Mouse (Mus musculus) large intestine, adult 2 months (tissue): ENCODE data around the gene Vmn1r172. TPM values are rescaled to one million over a fixed set of nuclear protein-coding genes. Genes with fewer than 3 reads are reported as not detected.
"Not testable (repeated sequence)": the region's sequence is repeated elsewhere in the genome, so short reads cannot be mapped to it uniquely, and the experiment has no call there.

Experiments used
- DNase-seq: peaks from one replicate; pipeline ENCODE4 v3.0.0-alpha.2; 2012; ENCODE audit warnings: low read depth, low spot score
- WGBS: fragments of 180-500 bp; shearing (Covaris S2); methylation state at CpG from one replicate; pipeline ENCODE4 v1.1.7; 2018; 5-methylcytosine and 5-hydroxymethylcytosine counted together
- polyA plus RNA-seq: library from polyadenylated mRNA; depleted of rRNA; stranded (reverse); fragments of >200 nt; gene quantifications from 2 replicates; pipeline ENCODE4 v1.2.3, GENCODE M21; 2012; rRNA removed

The Vmn1r172 gene
- polyA plus RNA-seq: not detected in 2 replicates

GRCm38 (mm10) chr7:23658016-23658415 lies at the start of gene Vmn1r172:
Gene Vmn1r172, plus strand, starts transcription at chr7:23658316.
- DNase-seq: no peak
- WGBS: 59% methylated on average over 2 of the region's 2 CpGs

DNA sequence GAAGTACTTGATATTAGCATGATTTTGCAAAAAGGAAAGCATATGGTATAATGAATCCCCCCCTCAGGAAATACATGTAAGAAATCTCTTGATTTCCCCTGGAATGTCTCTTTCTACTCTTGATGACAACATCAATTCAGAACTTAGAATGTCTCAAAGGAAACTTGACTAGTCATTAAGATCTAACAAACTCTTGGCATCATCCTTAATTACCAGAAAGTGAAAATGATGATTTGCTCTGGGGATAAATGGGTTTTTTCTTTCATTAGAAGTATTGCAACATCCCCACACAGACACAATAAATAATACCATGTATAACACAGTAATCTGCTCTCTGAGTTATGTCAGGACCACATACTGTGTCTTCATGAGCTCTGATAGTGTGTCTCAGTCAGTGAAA lies 27.7 kb upstream of the Vmn1r172 start, which contains the start of gene Vmn1r171:
Gene Vmn1r171 (plus strand): TSS at position 301 of the 400 bp plus-strand sequence.
- DNase-seq: no peak

DNA sequence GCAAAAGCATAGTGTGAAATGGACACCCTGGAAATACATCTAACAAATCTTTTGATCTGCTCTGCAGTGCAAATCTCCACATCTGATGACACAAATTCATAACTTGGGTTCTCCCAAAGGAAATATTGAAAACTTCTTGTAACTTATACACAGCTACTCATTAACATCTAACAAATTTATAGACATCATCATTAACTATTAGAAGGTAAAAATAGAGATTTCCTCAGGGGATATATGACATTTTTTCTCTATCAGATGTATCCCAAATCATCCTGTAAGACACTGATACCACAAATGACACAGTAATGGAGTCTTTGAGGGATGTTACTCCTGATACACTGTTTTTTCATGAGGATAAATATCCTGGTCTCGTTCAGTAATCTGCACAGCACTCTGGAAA lies 42.3 kb downstream of the Vmn1r172 start, which contains the start of gene Vmn1r173:
Gene Vmn1r173 (plus strand): TSS at position 301 of the 400 bp plus-strand sequence.
- not testable (repeated sequence) for DNase-seq
- 42% methylated on average over 1 of the region's 1 CpGs for WGBS

Other genes with a start within 250 kb of the Vmn1r172 start
- not detected in 2 replicates for gene Vmn1r167, start 151.1 kb upstream of the Vmn1r172 start, polyA plus RNA-seq
- not detected in 2 replicates for gene Vmn1r168, start 118.6 kb upstream of the Vmn1r172 start, polyA plus RNA-seq
- not detected in 2 replicates for gene Vmn1r169, start 82.8 kb upstream of the Vmn1r172 start, polyA plus RNA-seq
- gene Vmn1r170, start 52.1 kb upstream of the Vmn1r172 start, polyA plus RNA-seq: not detected in 2 replicates
- gene Vmn1r171, start 27.6 kb upstream of the Vmn1r172 start, polyA plus RNA-seq: not detected in 2 replicates
- gene Vmn1r173, start 42.4 kb downstream of the Vmn1r172 start, polyA plus RNA-seq: not detected in 2 replicates
- not detected in 2 replicates for gene Vmn1r174, start 94.0 kb downstream of the Vmn1r172 start, polyA plus RNA-seq
- not detected in 2 replicates for gene Vmn1r175, start 152.3 kb downstream of the Vmn1r172 start, polyA plus RNA-seq
- gene Vmn1r176, start 179.1 kb downstream of the Vmn1r172 start, polyA plus RNA-seq: not detected in 2 replicates
- not detected in 2 replicates for gene Vmn1r177, start 208.1 kb downstream of the Vmn1r172 start, polyA plus RNA-seq
- not detected in 2 replicates for gene Vmn1r178, start 233.7 kb downstream of the Vmn1r172 start, polyA plus RNA-seq